Mouse (Mus musculus) neural tube, embryonic 11.5 days (tissue): ENCODE data around the gene Plekhd1. TPM values are rescaled to one million over a fixed set of nuclear protein-coding genes. Genes with fewer than 3 reads are reported as not detected.

ENCODE experiments used
- ATAC-seq: fragments of 200-750 bp; cut with Nextera tagmentation; 2 replicates; pipeline ENCODE4 v1.8.0; 2017; ENCODE audit warnings: moderate number of reproducible peaks, mild to moderate bottlenecking, moderate TSS enrichment, moderate library complexity; ENCODE audit not compliant: insufficient read depth, low FRiP score, low TSS enrichment
- DNase-seq: peaks from one replicate; pipeline ENCODE4 v3.0.0-alpha.2; 2015; ENCODE audit warnings: low spot score
- H3K27ac ChIP-seq: fragments of 300-500 bp; sonication (generic); 2 replicates; pipeline ENCODE4 v1.5.1; 2014; ENCODE audit warnings: low read depth, mild to moderate bottlenecking, low read length
- H3K27me3 ChIP-seq: fragments of 300-500 bp; sonication (generic); 2 replicates; pipeline ENCODE4 v1.6.1; 2014; ENCODE audit warnings: mild to moderate bottlenecking, low read length, mixed read lengths; ENCODE audit not compliant: control insufficient read depth, insufficient read depth
- H3K36me3 ChIP-seq: fragments of 300-500 bp; sonication (generic); 2 replicates; pipeline ENCODE4 v1.6.1; 2014; ENCODE audit warnings: mild to moderate bottlenecking, low read length, moderate library complexity, mixed read lengths; ENCODE audit not compliant: control insufficient read depth, insufficient read depth
- H3K4me1 ChIP-seq: fragments of 300-500 bp; sonication (generic); 2 replicates; pipeline ENCODE4 v1.6.1; 2014; ENCODE audit warnings: low read length, mixed read lengths; ENCODE audit not compliant: control insufficient read depth, insufficient read depth
- H3K4me2 ChIP-seq: fragments of 300-500 bp; sonication (generic); 2 replicates; pipeline ENCODE4 v1.6.1; 2014; ENCODE audit warnings: low read depth, mild to moderate bottlenecking, moderate library complexity
- H3K4me3 ChIP-seq: fragments of 300-500 bp; sonication (generic); 2 replicates; pipeline ENCODE4 v1.5.1; 2014; ENCODE audit warnings: low read depth, low read length
- H3K9ac ChIP-seq: fragments of 300-500 bp; sonication (generic); 2 replicates; pipeline ENCODE4 v1.6.1; 2014; ENCODE audit warnings: mild to moderate bottlenecking, low read length
- H3K9me3 ChIP-seq: fragments of 300-500 bp; sonication (generic); 2 replicates; pipeline ENCODE4 v1.6.1; 2016; ENCODE audit warnings: low read length; ENCODE audit not compliant: control insufficient read depth
- WGBS: fragments of 180-500 bp; shearing (Covaris S2); extraction: QIAGEN DNeasy Blood & Tissue Kit; methylation state at CpG from one replicate; pipeline ENCODE4 v1.1.7; 2014; 5-methylcytosine and 5-hydroxymethylcytosine counted together
- polyA plus RNA-seq: library from polyadenylated mRNA; unstranded; fragments of >200 nt; fragmentation: Nextera tagmentation; extraction: Ambion mirVana; gene quantifications from 2 replicates; pipeline ENCODE4 v1.2.1, GENCODE M21; 2014

Gene Plekhd1
- polyA plus RNA-seq, 1 experiment from 2014 or later: 1.5 TPM

DNA sequence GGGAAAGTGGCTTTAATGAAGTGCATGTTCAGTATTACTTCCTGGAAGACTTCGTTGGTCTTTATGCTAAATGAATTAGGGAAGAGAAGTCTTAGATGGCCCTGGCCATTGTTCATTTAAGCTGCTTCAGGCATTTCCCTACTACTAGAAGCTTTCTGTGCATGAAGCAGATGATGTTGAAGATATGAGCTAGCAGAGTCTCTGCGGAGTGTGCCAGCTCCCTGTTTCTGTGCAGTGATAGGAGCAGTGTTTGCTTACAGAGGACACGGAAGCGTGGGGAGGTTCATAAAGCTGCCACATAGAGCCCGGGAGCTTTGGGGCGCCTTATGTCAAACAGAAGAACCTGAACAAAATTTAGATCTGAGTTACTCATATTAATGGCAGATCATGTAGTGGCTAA, 33.7 kb upstream of the Plekhd1 start:
- 92% methylated on average over 6 of the region's 6 CpGs for WGBS
- H3K27ac ChIP-seq: no peak overlapping the region
- DNase-seq (no peak), ATAC-seq (no peak)
- H3K4me1 ChIP-seq: no peaks in the 10 kb centered on the region
- H3K36me3 ChIP-seq: no peaks in the 10 kb centered on the region
- no peak overlapping the region for H3K4me2 ChIP-seq
- H3K4me3 ChIP-seq: no peak overlapping the region
- no peak overlapping the region for H3K9ac ChIP-seq
- H3K9me3 ChIP-seq: no peaks in the 10 kb centered on the region
- H3K27me3 ChIP-seq: no peaks in the 10 kb centered on the region

DNA sequence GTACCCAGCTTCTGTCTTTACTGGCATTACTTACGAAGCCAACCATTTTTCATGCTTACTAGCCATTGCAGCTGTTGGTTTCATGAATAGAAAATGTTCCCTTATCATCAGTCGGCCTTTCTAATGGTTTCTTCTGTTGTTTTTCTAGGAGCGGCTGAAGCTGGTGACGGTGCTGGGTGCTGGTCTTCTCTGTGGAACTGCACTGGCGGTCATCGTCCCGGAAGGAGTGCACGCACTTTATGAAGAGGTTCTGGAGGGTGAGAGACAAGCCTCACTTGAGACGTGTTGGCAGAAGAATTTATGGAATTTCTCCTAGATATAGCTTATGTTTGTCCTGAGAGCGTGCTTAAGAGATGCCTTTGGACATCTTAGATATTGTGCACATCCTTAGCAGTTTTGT, 30.1 kb upstream of the Plekhd1 start:
- Histone ChIP-seq H3K36me3 (no peaks in the 10 kb centered on the region; the same call in 1 of the 2 replicates), H3K4me2 (no peak overlapping the region), H3K9ac (no peak overlapping the region), H3K9me3 (no peaks in the 10 kb centered on the region), H3K4me3 (no peak overlapping the region), H3K4me1 (no peaks in the 10 kb centered on the region), H3K27ac (no peak overlapping the region), H3K27me3 (no peaks in the 10 kb centered on the region)
- DNase-seq (no peak), ATAC-seq (no peak)
- WGBS: 95% methylated on average over 10 of the region's 10 CpGs

GRCm38 (mm10) chr12:80663935-80664334, 28.5 kb upstream of the Plekhd1 start:
- Histone ChIP-seq H3K4me2 (no peak overlapping the region), H3K4me1 (no peaks in the 10 kb centered on the region), H3K4me3 (no peak overlapping the region), H3K9ac (no peak overlapping the region), H3K27ac (no peak overlapping the region), H3K9me3 (no peaks in the 10 kb centered on the region), H3K36me3 (no peaks in the 10 kb centered on the region; the same call in 1 of the 2 replicates), H3K27me3 (no peaks in the 10 kb centered on the region)
- ATAC-seq (no peak), DNase-seq (no peak)
- 87% methylated on average over 2 of the region's 2 CpGs for WGBS

- ATAC-seq: no peak
- H3K4me3 ChIP-seq: no peak overlapping the region
- 94% methylated on average over 2 of the region's 2 CpGs for WGBS
- H3K9ac ChIP-seq: no peak overlapping the region
- no peaks in the 10 kb centered on the region for H3K4me1 ChIP-seq
- H3K9me3 ChIP-seq: no peaks in the 10 kb centered on the region
- H3K36me3 ChIP-seq: no peaks in the 10 kb centered on the region; the same call in 1 of the 2 replicates
- H3K4me2 ChIP-seq: no peak overlapping the region
- H3K27ac ChIP-seq: no peak overlapping the region
- H3K27me3 ChIP-seq: no peaks in the 10 kb centered on the region
- DNase-seq: no peak
Measured at GRCm38 (mm10) chr12:80668391-80668790, 24.0 kb upstream of the Plekhd1 start.

DNA sequence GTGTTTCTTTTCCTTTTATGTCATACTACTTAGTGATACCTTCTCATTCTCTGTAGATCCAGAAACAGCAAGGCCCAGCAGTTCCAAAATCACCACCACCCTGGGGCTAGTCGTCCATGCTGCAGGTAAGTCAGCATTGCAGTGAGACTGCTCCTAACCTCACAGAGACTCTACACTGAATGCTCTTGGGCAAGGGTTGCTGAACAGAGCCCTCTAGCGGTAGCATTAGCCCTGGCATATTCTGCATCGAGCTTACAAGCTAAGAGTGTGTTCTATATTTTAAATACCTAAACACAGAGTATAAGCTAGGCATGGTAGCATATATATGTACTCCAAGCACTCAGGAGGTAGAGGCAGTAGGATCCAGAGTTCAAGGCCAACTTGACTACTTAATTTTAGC, 19.2 kb upstream of the Plekhd1 start:
- no peaks in the 10 kb centered on the region for H3K27me3 ChIP-seq
- no peak overlapping the region for H3K9ac ChIP-seq
- ATAC-seq (no peak), DNase-seq (peak; percentile 62)
- 20% methylated on average over 3 of the region's 3 CpGs for WGBS
- H3K27ac ChIP-seq: no peak overlapping the region
- no peak overlapping the region for H3K4me3 ChIP-seq
- H3K4me1 ChIP-seq: no peaks in the 10 kb centered on the region
- H3K9me3 ChIP-seq: no peaks in the 10 kb centered on the region
- no peak overlapping the region for H3K4me2 ChIP-seq
- H3K36me3 ChIP-seq: no peaks in the 10 kb centered on the region

GRCm38 (mm10) chr12:80681340-80681739, 11.1 kb upstream of the Plekhd1 start:
- WGBS: 75% methylated on average over 1 of the region's 1 CpGs
- no peak for ATAC-seq
- no peaks in the 10 kb centered on the region for H3K4me1 ChIP-seq

DNA sequence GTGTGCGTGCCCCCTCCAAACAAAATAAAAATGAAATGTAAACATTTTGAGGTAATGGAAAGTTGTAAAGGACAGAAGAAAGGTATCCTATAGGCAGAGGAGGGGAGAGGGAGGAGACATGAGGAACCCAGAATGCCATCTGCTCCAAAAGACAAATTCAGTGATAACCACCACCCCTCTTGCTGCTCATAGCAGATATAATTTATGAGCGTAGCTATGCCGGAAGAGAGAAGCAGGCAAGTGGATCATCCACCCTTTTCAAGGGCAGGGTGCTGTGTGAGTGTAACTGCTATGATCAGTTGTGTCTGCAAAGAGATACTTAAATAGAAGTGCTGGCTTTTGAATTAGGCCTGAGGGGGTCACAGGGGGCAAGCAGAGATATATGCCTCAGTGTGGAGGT, 8.8 kb upstream of the Plekhd1 start:
- Histone ChIP-seq H3K36me3 (no peaks in the 10 kb centered on the region; the same call in 1 of the 2 replicates), H3K4me3 (no peak overlapping the region)
- no peak for ATAC-seq

More at GRCm38 (mm10) chr12:80681340-80681739, 11.1 kb upstream of the Plekhd1 start:
- Histone ChIP-seq H3K9me3 (no peaks in the 10 kb centered on the region), H3K9ac (no peak overlapping the region), H3K4me2 (no peak overlapping the region), H3K27me3 (no peaks in the 10 kb centered on the region), H3K27ac (no peak overlapping the region), H3K36me3 (no peaks in the 10 kb centered on the region; the same call in 1 of the 2 replicates), H3K4me3 (no peak overlapping the region)
- peak; percentile 18 for DNase-seq

DNA sequence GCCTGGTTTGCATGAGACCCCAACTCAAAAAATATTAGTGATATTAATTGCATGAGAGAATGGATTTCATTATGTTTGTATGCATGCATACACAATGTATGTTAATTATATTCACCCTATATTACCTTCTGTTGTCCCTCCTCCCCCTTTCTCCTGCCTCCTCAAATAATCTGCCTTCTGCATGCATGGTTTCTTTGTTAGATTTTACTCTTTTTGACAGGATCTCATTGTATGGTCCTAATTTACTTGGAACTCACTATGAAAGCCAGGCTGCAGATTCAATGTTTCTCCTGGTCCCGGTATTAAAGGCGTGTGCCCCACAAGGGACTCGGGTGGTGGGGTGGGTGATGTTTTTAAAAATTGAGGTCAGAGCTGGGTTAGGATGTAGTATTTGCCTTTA, 8.1 kb upstream of the Plekhd1 start:
- Histone ChIP-seq H3K36me3 (no peaks in the 10 kb centered on the region; the same call in 1 of the 2 replicates), H3K4me1 (no peaks in the 10 kb centered on the region), H3K9me3 (no peaks in the 10 kb centered on the region), H3K9ac (no peak overlapping the region), H3K27me3 (no peaks in the 10 kb centered on the region), H3K4me2 (no peak overlapping the region), H3K4me3 (no peak overlapping the region), H3K27ac (no peak overlapping the region)
- WGBS: 86% methylated on average over 3 of the region's 3 CpGs
- DNase-seq (no peak), ATAC-seq (no peak)

More for the DNA sequence above, 8.8 kb upstream of the Plekhd1 start:
- no peaks in the 10 kb centered on the region for H3K27me3 ChIP-seq
- H3K9ac ChIP-seq: no peak overlapping the region
- H3K27ac ChIP-seq: no peak overlapping the region
- 92% methylated on average over 3 of the region's 3 CpGs for WGBS
- no peak overlapping the region for H3K4me2 ChIP-seq
- no peaks in the 10 kb centered on the region for H3K9me3 ChIP-seq
- DNase-seq: no peak
- no peaks in the 10 kb centered on the region for H3K4me1 ChIP-seq

DNA sequence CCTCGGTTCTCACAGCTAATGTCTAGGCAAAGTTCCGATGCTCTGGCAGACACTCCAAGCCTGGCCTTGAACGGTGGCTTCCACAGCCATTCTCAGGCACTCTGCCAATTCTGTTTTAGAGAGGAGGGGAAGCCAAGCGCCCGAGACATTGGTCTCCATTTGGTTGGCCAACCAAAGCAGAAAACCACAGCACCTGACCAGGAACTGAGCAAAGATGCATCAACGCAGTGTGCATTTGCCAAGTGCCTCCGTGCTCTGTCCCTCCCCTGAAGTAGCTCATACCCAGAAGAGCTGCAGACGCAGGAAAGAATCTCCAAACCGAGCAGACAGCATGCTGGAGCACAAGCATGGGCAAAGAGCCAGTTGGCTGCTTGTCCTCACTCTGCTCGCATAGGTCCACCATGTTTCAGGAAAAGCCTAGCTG, 4.6 kb upstream of the Plekhd1 start:
- H3K4me2 ChIP-seq: no peak overlapping the region
- H3K9ac ChIP-seq: no peak overlapping the region
- ATAC-seq: no peak
- no peak overlapping the region for H3K27ac ChIP-seq
- no peak overlapping the region for H3K4me3 ChIP-seq
- no peak for DNase-seq
- peaks cover 13% of the 10 kb centered on the region for H3K27me3 ChIP-seq
- no peaks in the 10 kb centered on the region for H3K36me3 ChIP-seq
- 84% methylated on average over 10 of the region's 10 CpGs for WGBS
- no peaks in the 10 kb centered on the region for H3K4me1 ChIP-seq
- no peaks in the 10 kb centered on the region for H3K9me3 ChIP-seq
